Mouse (Mus musculus): ENCODE results near the gene Bbs1. TPM values are rescaled to one million over a fixed set of nuclear protein-coding genes. Genes with fewer than 3 reads are reported as not detected.

The Bbs1 gene
- polyA plus RNA-seq, 1 experiment from 2014 or later = 6.5 TPM

- Histone ChIP-seq H3K9me3 (ENCODE audit: low read length) (no peaks in the 10 kb centered on the region), H3K9ac (replicated peaks; ENCODE audit: low read length) (no peak overlapping the region), H3K27me3 (ENCODE audit: insufficient read depth, low read length) (peaks cover 22% of the 10 kb centered on the region), H3K36me3 (ENCODE audit: insufficient read depth, low read length) (no peaks in the 10 kb centered on the region), H3K4me1 (ENCODE audit: insufficient read depth, low read length) (peaks cover 14% of the 10 kb centered on the region), H3K27ac (ENCODE audit: low read length) (no peak overlapping the region), H3K4me2 (replicated peaks; ENCODE audit: low read depth, low read length) (no peak overlapping the region), H3K4me3 (ENCODE audit: low read length) (no peak overlapping the region)
- 80% methylated on average over 9 of the region's 9 CpGs for WGBS
- no peak for ATAC-seq (ENCODE audit: low FRiP score, low TSS enrichment)
These were observed 65.6 kb downstream of the Bbs1 start for GRCm38 (mm10) chr19:4840848-4841247.

DNA sequence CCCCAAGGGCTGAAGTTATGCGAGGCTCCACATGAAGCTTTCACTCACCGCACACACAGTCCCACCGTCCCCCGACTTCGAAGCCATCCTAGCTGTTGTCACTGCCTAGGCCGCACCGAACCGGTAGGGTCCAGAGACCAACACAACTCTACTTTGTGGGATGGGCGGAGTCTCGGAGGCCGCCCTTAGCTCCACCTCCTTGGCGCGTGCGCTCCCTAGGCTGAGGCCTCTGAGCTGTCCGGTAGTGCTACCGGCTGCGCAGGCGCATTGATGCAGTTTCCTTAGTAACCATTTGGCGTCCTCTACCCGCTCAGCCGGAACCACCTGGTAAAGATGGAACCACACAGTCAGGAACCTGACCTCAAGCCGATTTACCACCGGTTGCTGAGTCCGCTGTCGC, 67.3 kb downstream of the Bbs1 start, which contains the start of the genes Ccs and Ccdc87:
Ccs (minus strand) TSS at position 184 of the 400 bp plus-strand sequence.
Ccdc87 (plus strand) TSS at position 218 of the 400 bp plus-strand sequence.
- Histone ChIP-seq H3K4me1 (ENCODE audit: insufficient read depth, low read length) (peaks cover 14% of the 10 kb centered on the region), H3K27ac (ENCODE audit: low read length) (no peak within 1 kb of the TSS), H3K9me3 (ENCODE audit: low read length) (no peaks in the 10 kb centered on the region), H3K9ac (replicated peaks; ENCODE audit: low read length) (peak within 1 kb of the TSS; percentile 84), H3K36me3 (ENCODE audit: insufficient read depth, low read length) (no peaks in the 10 kb centered on the region), H3K27me3 (ENCODE audit: insufficient read depth, low read length) (peaks cover 22% of the 10 kb centered on the region), H3K4me3 (ENCODE audit: low read length) (peak within 1 kb of the TSS; percentile 71), H3K4me2 (replicated peaks; ENCODE audit: low read depth, low read length) (peak within 1 kb of the TSS; percentile 87)
- under 1% methylated on average over 25 of the region's 25 CpGs for WGBS
- ATAC-seq (ENCODE audit: low FRiP score, low TSS enrichment) = peak; percentile 99

GRCm38 (mm10) chr19:4838526-4839140, 67.8 kb downstream of the Bbs1 start:
- Histone ChIP-seq H3K4me1 (ENCODE audit: insufficient read depth, low read length) (peaks cover 14% of the 10 kb centered on the region), H3K27ac (ENCODE audit: low read length) (no peak overlapping the region), H3K9me3 (ENCODE audit: low read length) (no peaks in the 10 kb centered on the region), H3K36me3 (ENCODE audit: insufficient read depth, low read length) (no peaks in the 10 kb centered on the region), H3K4me3 (ENCODE audit: low read length) (peak overlapping the region; percentile 71), H3K4me2 (replicated peaks; ENCODE audit: low read depth, low read length) (peak overlapping the region; percentile 87), H3K9ac (replicated peaks; ENCODE audit: low read length) (peak overlapping the region; percentile 84), H3K27me3 (ENCODE audit: insufficient read depth, low read length) (peaks cover 22% of the 10 kb centered on the region)
- ATAC-seq (ENCODE audit: low FRiP score, low TSS enrichment) = peak; percentile 30; the same call in 1 of the 2 replicates
- 27% methylated on average over 10 of the region's 10 CpGs for WGBS

GRCm38 (mm10) chr19:4837049-4837448, 69.4 kb downstream of the Bbs1 start:
- Histone ChIP-seq H3K27ac (ENCODE audit: low read length) (no peak overlapping the region), H3K27me3 (ENCODE audit: insufficient read depth, low read length) (peaks cover 18% of the 10 kb centered on the region), H3K9ac (replicated peaks; ENCODE audit: low read length) (no peak overlapping the region), H3K4me3 (ENCODE audit: low read length) (no peak overlapping the region), H3K36me3 (ENCODE audit: insufficient read depth, low read length) (no peaks in the 10 kb centered on the region), H3K4me2 (replicated peaks; ENCODE audit: low read depth, low read length) (no peak overlapping the region), H3K4me1 (ENCODE audit: insufficient read depth, low read length) (peaks cover 14% of the 10 kb centered on the region), H3K9me3 (ENCODE audit: low read length) (no peaks in the 10 kb centered on the region)
- ATAC-seq (ENCODE audit: low FRiP score, low TSS enrichment) = no peak
- WGBS = 92% methylated on average over 6 of the region's 6 CpGs

Other genes with a start within 250 kb of the Bbs1 start
- 2.0 and 4.3 TPM in 2 replicates for gene Gm960, start 208.0 kb downstream of the Bbs1 start, polyA plus RNA-seq (2015; fragmentation: Nextera tagmentation; extraction: Ambion mirVana)
- 3.2 and 3.8 TPM in 2 replicates for gene Sptbn2, start 195.5 kb downstream of the Bbs1 start, polyA plus RNA-seq (2015; fragmentation: Nextera tagmentation; extraction: Ambion mirVana)
- 75.5 and 77.2 TPM in 2 replicates for gene Rbm4b, start 150.1 kb downstream of the Bbs1 start, polyA plus RNA-seq (2015; fragmentation: Nextera tagmentation; extraction: Ambion mirVana)
- gene Rbm4, start 112.7 kb downstream of the Bbs1 start, polyA plus RNA-seq (2015; fragmentation: Nextera tagmentation; extraction: Ambion mirVana) = 66.0 and 82.7 TPM in 2 replicates
- gene Gm21992, start 95.0 kb downstream of the Bbs1 start, polyA plus RNA-seq (2015; fragmentation: Nextera tagmentation; extraction: Ambion mirVana) = 30.4 and 41.6 TPM in 2 replicates
- gene Rbm14, start 95.0 kb downstream of the Bbs1 start, polyA plus RNA-seq (2015; fragmentation: Nextera tagmentation; extraction: Ambion mirVana) = 104 and 108 TPM in 2 replicates
- 73.0 and 82.1 TPM in 2 replicates for gene Ccs, start 67.3 kb downstream of the Bbs1 start, polyA plus RNA-seq (2015; fragmentation: Nextera tagmentation; extraction: Ambion mirVana)
- gene Ccdc87, start 67.3 kb downstream of the Bbs1 start, polyA plus RNA-seq (2015; fragmentation: Nextera tagmentation; extraction: Ambion mirVana) = not detected in 2 replicates
- 66.6 and 76.7 TPM in 2 replicates for gene Ctsf, start 51.5 kb downstream of the Bbs1 start, polyA plus RNA-seq (2015; fragmentation: Nextera tagmentation; extraction: Ambion mirVana)
- gene Actn3, start 28.7 kb downstream of the Bbs1 start, polyA plus RNA-seq (2015; fragmentation: Nextera tagmentation; extraction: Ambion mirVana) = 9.4 and 11.0 TPM in 2 replicates
- 14.2 and 15.3 TPM in 2 replicates for gene Zdhhc24, start 28.0 kb downstream of the Bbs1 start, polyA plus RNA-seq (2015; fragmentation: Nextera tagmentation; extraction: Ambion mirVana)
- 113 and 124 TPM in 2 replicates for gene Dpp3, start 21.7 kb upstream of the Bbs1 start, polyA plus RNA-seq (2015; fragmentation: Nextera tagmentation; extraction: Ambion mirVana)
- gene Peli3, start 36.5 kb upstream of the Bbs1 start, polyA plus RNA-seq (2015; fragmentation: Nextera tagmentation; extraction: Ambion mirVana) = 2.4 and 3.8 TPM in 2 replicates
- gene Mrpl11, start 55.5 kb upstream of the Bbs1 start, polyA plus RNA-seq (2015; fragmentation: Nextera tagmentation; extraction: Ambion mirVana) = 102 and 106 TPM in 2 replicates
- not detected in 2 replicates for gene Npas4, start 83.7 kb upstream of the Bbs1 start, polyA plus RNA-seq (2015; fragmentation: Nextera tagmentation; extraction: Ambion mirVana)
- gene Slc29a2, start 117.2 kb upstream of the Bbs1 start, polyA plus RNA-seq (2015; fragmentation: Nextera tagmentation; extraction: Ambion mirVana) = 6.4 and 7.1 TPM in 2 replicates
- gene B4gat1, start 132.2 kb upstream of the Bbs1 start, polyA plus RNA-seq (2015; fragmentation: Nextera tagmentation; extraction: Ambion mirVana) = 60.2 and 65.1 TPM in 2 replicates
- gene AC124502.3, start 132.3 kb upstream of the Bbs1 start, polyA plus RNA-seq (2015; fragmentation: Nextera tagmentation; extraction: Ambion mirVana) = 1.9 and 3.8 TPM in 2 replicates
- 53.1 and 53.4 TPM in 2 replicates for gene Brms1, start 134.7 kb upstream of the Bbs1 start, polyA plus RNA-seq (2015; fragmentation: Nextera tagmentation; extraction: Ambion mirVana)
- gene Rin1, start 143.9 kb upstream of the Bbs1 start, polyA plus RNA-seq (2015; fragmentation: Nextera tagmentation; extraction: Ambion mirVana) = 3.6 and 4.8 TPM in 2 replicates
- gene Cd248, start 161.4 kb upstream of the Bbs1 start, polyA plus RNA-seq (2015; fragmentation: Nextera tagmentation; extraction: Ambion mirVana) = 59.3 and 64.5 TPM in 2 replicates
- gene Tmem151a, start 178.9 kb upstream of the Bbs1 start, polyA plus RNA-seq (2015; fragmentation: Nextera tagmentation; extraction: Ambion mirVana) = 1.6 and 1.8 TPM in 2 replicates
- 122 and 127 TPM in 2 replicates for gene Yif1a, start 181.9 kb upstream of the Bbs1 start, polyA plus RNA-seq (2015; fragmentation: Nextera tagmentation; extraction: Ambion mirVana)
- 10.8 and 14.0 TPM in 2 replicates for gene Cnih2, start 191.9 kb upstream of the Bbs1 start, polyA plus RNA-seq (2015; fragmentation: Nextera tagmentation; extraction: Ambion mirVana)
- 306 and 315 TPM in 2 replicates for gene Rab1b, start 200.4 kb upstream of the Bbs1 start, polyA plus RNA-seq (2015; fragmentation: Nextera tagmentation; extraction: Ambion mirVana)
- 25.1 and 27.4 TPM in 2 replicates for gene Klc2, start 211.9 kb upstream of the Bbs1 start, polyA plus RNA-seq (2015; fragmentation: Nextera tagmentation; extraction: Ambion mirVana)